27 mouse cellular contexts compared by ENCODE assay signal in genomic region chr4:146457126-146457525, GRCm38 (mm10). TPM values are rescaled to one million over a fixed set of nuclear protein-coding genes. Genes with fewer than 3 reads are reported as not detected.
DNase-seq lines count a peak whose midpoint lies in the region; ATAC-seq lines count a peak whose summit lies in the region.
"Had no signal": no experiment of that assay in that cellular context is flagged by ENCODE, and none has a peak within 500 bp of the region (broad histone marks: within the 10 kb centered on the region; RNA-seq: fewer than 3 reads in every experiment).

No protein-coding gene starts in this region.

- H3K4me1 ChIP-seq in hindbrain, embryonic 11.5 days (replicated peaks; ENCODE audit: control insufficient read depth, insufficient read depth, low read length): no peaks in the 10 kb centered on the region
- H3K4me1 ChIP-seq in hindbrain, embryonic 10.5 days (replicated peaks): no peaks in the 10 kb centered on the region
- no peaks in the 10 kb centered on the region for H3K4me1 ChIP-seq in midbrain, embryonic 11.5 days (ENCODE audit: control insufficient read depth, insufficient read depth, low read length)
- no peaks in the 10 kb centered on the region for H3K4me1 ChIP-seq in midbrain, embryonic 16.5 days (ENCODE audit: control insufficient read depth, insufficient read depth, low read length)
- no peaks in the 10 kb centered on the region for H3K4me1 ChIP-seq in heart, embryonic 12.5 days (replicated peaks)
- H3K4me1 ChIP-seq: embryonic facial prominence, embryonic 13.5 days; forebrain, embryonic 10.5 days; limb, embryonic 13.5 days; liver, embryonic 13.5 days; stomach, embryonic 15.5 days had no signal

- ATAC-seq in hindbrain, embryonic 11.5 days (ENCODE audit: low FRiP score): peak; percentile 2; the same call in 1 of the 2 replicates
- ATAC-seq in midbrain, embryonic 11.5 days (ENCODE audit: low FRiP score): no peak; the same call in 1 of the 2 replicates
- no peak for ATAC-seq in midbrain, embryonic 16.5 days
- no peak for ATAC-seq in heart, embryonic 12.5 days (ENCODE audit: insufficient number of reproducible peaks, low FRiP score)
- ATAC-seq: Patski had no signal

- WGBS in hindbrain, embryonic 11.5 days: 63% methylated on average over 2 of the region's 2 CpGs
- WGBS in hindbrain, embryonic 10.5 days: 74% methylated on average over 2 of the region's 2 CpGs
- 75% methylated on average over 2 of the region's 2 CpGs for WGBS in midbrain, embryonic 11.5 days
- 61% methylated on average over 2 of the region's 2 CpGs for WGBS in midbrain, embryonic 16.5 days
- 64% methylated on average over 2 of the region's 2 CpGs for WGBS in heart, embryonic 12.5 days

- no peak overlapping the region for H3K4me3 ChIP-seq in hindbrain, embryonic 11.5 days (ENCODE audit: low read depth, low read length)
- H3K4me3 ChIP-seq in hindbrain, embryonic 10.5 days: no peak overlapping the region
- H3K4me3 ChIP-seq in midbrain, embryonic 11.5 days (ENCODE audit: low read depth, low read length): no peak overlapping the region
- H3K4me3 ChIP-seq in midbrain, embryonic 16.5 days (ENCODE audit: low read depth, low read length): no peak overlapping the region
- no peak overlapping the region for H3K4me3 ChIP-seq in heart, embryonic 12.5 days
- H3K4me3 ChIP-seq: embryonic facial prominence, embryonic 13.5 days; forebrain, embryonic 10.5 days; gastrocnemius, adult 2 months; limb, embryonic 13.5 days; liver, embryonic 13.5 days; stomach, embryonic 15.5 days had no signal

- DNase-seq in hindbrain, embryonic 11.5 days (ENCODE audit: low spot score): no peak
- DNase-seq in hindbrain, embryonic 10.5 days (ENCODE audit: low spot score): no peak
- DNase-seq in midbrain, embryonic 11.5 days (ENCODE audit: low spot score, missing footprints): peak; percentile 51
- peak; percentile 26 for DNase-seq in ES-CJ7 (ENCODE audit: low read depth, low spot score)
- peak; percentile 65 for DNase-seq in R1 (ENCODE audit: low read depth, low spot score)
- DNase-seq in embryo, embryonic 9.5 days (ENCODE audit: extremely low spot score): no peak
- DNase-seq: adrenal gland, postnatal 25 days; cerebellum, adult 11-12 months; cerebellum, adult 9-11 months; embryo, embryonic 11 days; gastrocnemius, adult 2 months; heart, postnatal 36 days; kidney, adult 9 months; liver, embryonic 13.5 days; lung, adult 2 months; lung, postnatal 10 days; right cerebral cortex, postnatal 25 days had no signal

- H3K9me3 ChIP-seq in hindbrain, embryonic 11.5 days (ENCODE audit: control insufficient read depth, low read length): peaks cover 42% of the 10 kb centered on the region
- peaks cover 81% of the 10 kb centered on the region for H3K9me3 ChIP-seq in hindbrain, embryonic 10.5 days
- H3K9me3 ChIP-seq in midbrain, embryonic 11.5 days (ENCODE audit: control insufficient read depth, low read length): peaks cover 52% of the 10 kb centered on the region
- peaks cover 61% of the 10 kb centered on the region for H3K9me3 ChIP-seq in midbrain, embryonic 16.5 days (replicated peaks; ENCODE audit: control insufficient read depth, low read length, poor library complexity, severe bottlenecking)
- peaks cover 60% of the 10 kb centered on the region for H3K9me3 ChIP-seq in heart, embryonic 12.5 days (replicated peaks)

- no peak overlapping the region for H3K4me2 ChIP-seq in hindbrain, embryonic 11.5 days (replicated peaks; ENCODE audit: low read depth, low read length)
- H3K4me2 ChIP-seq in midbrain, embryonic 11.5 days: no peak overlapping the region
- no peak overlapping the region for H3K4me2 ChIP-seq in midbrain, embryonic 16.5 days (ENCODE audit: low read length)
- no peak overlapping the region for H3K4me2 ChIP-seq in heart, embryonic 12.5 days
- H3K4me2 ChIP-seq: embryonic facial prominence, embryonic 13.5 days; limb, embryonic 13.5 days; liver, embryonic 13.5 days; stomach, embryonic 15.5 days had no signal

- no peak overlapping the region for H3K27ac ChIP-seq in hindbrain, embryonic 11.5 days (ENCODE audit: low read depth, low read length)
- H3K27ac ChIP-seq in hindbrain, embryonic 10.5 days: no peak overlapping the region
- no peak overlapping the region for H3K27ac ChIP-seq in midbrain, embryonic 11.5 days (ENCODE audit: low read depth, low read length)
- H3K27ac ChIP-seq in midbrain, embryonic 16.5 days (ENCODE audit: low read length): no peak overlapping the region
- H3K27ac ChIP-seq in heart, embryonic 12.5 days (ENCODE audit: poor library complexity, severe bottlenecking): no peak overlapping the region
- H3K27ac ChIP-seq: embryonic facial prominence, embryonic 13.5 days; forebrain, embryonic 10.5 days; gastrocnemius, adult 2 months; limb, embryonic 13.5 days; liver, embryonic 13.5 days; macrophage; stomach, embryonic 15.5 days had no signal

- no peaks in the 10 kb centered on the region for H3K27me3 ChIP-seq in hindbrain, embryonic 11.5 days (ENCODE audit: control insufficient read depth, insufficient read depth, low read length)
- H3K27me3 ChIP-seq in hindbrain, embryonic 10.5 days (ENCODE audit: insufficient read depth, poor library complexity, severe bottlenecking): no peaks in the 10 kb centered on the region
- no peaks in the 10 kb centered on the region for H3K27me3 ChIP-seq in midbrain, embryonic 11.5 days (ENCODE audit: control insufficient read depth, insufficient read depth, low read length)
- no peaks in the 10 kb centered on the region for H3K27me3 ChIP-seq in midbrain, embryonic 16.5 days (ENCODE audit: control insufficient read depth, insufficient read depth, low read depth, low read length)
- no peaks in the 10 kb centered on the region for H3K27me3 ChIP-seq in heart, embryonic 12.5 days (replicated peaks)
- H3K27me3 ChIP-seq: CH12.LX; embryonic facial prominence, embryonic 13.5 days; limb, embryonic 13.5 days; liver, embryonic 13.5 days; Patski; stomach, embryonic 15.5 days had no signal

- no peak overlapping the region for H3K9ac ChIP-seq in hindbrain, embryonic 11.5 days (ENCODE audit: low read depth, low read length)
- no peak overlapping the region for H3K9ac ChIP-seq in midbrain, embryonic 11.5 days (ENCODE audit: low read length)
- H3K9ac ChIP-seq in midbrain, embryonic 16.5 days (ENCODE audit: low read depth, low read length): no peak overlapping the region
- H3K9ac ChIP-seq in heart, embryonic 12.5 days: no peak overlapping the region
- H3K9ac ChIP-seq: embryonic facial prominence, embryonic 13.5 days; limb, embryonic 13.5 days; liver, embryonic 13.5 days; stomach, embryonic 15.5 days had no signal

- H3K36me3 ChIP-seq in hindbrain, embryonic 11.5 days (ENCODE audit: control insufficient read depth, insufficient read depth, low read length): peaks cover 5% of the 10 kb centered on the region; the same call in 1 of the 2 replicates
- peaks cover 22% of the 10 kb centered on the region for H3K36me3 ChIP-seq in hindbrain, embryonic 10.5 days
- H3K36me3 ChIP-seq in midbrain, embryonic 11.5 days (ENCODE audit: control insufficient read depth, insufficient read depth, low read length): peaks cover 2% of the 10 kb centered on the region; the same call in 1 of the 2 replicates
- no peaks in the 10 kb centered on the region; the same call in 1 of the 2 replicates for H3K36me3 ChIP-seq in midbrain, embryonic 16.5 days (ENCODE audit: control insufficient read depth, insufficient read depth, low read length)
- H3K36me3 ChIP-seq in heart, embryonic 12.5 days: peaks cover 12% of the 10 kb centered on the region; the same call in 1 of the 2 replicates
- H3K36me3 ChIP-seq: stomach, embryonic 15.5 days had no signal

RNA-seq across cellular contexts. Expression of gene Zfp992, which starts 8.3 kb away (rescaled TPM):
- polyA plus RNA-seq in hindbrain, embryonic 11.5 days (2014; fragmentation: Nextera tagmentation; extraction: Ambion mirVana): 3.6 and 3.9 TPM in 2 replicates
- 2.5 and 4.0 TPM in 2 replicates for polyA plus RNA-seq in hindbrain, embryonic 10.5 days (2016; fragmentation: Nextera tagmentation; extraction: Ambion mirVana)
- polyA plus RNA-seq in midbrain, embryonic 11.5 days (2014; fragmentation: Nextera tagmentation; extraction: Ambion mirVana): 2.8 and 3.4 TPM in 2 replicates
- 1.8 TPM in 2 replicates for polyA plus RNA-seq in midbrain, embryonic 16.5 days (2015; fragmentation: Nextera tagmentation; extraction: Ambion mirVana)
- 4.2 and 4.8 TPM in 2 replicates for polyA plus RNA-seq in heart, embryonic 12.5 days (2016; fragmentation: Nextera tagmentation; extraction: Ambion mirVana)

RNA-seq across cellular contexts. Expression of gene Zfp981, which starts 44.7 kb away (rescaled TPM):
- polyA plus RNA-seq in hindbrain, embryonic 11.5 days (2014; fragmentation: Nextera tagmentation; extraction: Ambion mirVana): 0.19 TPM in 1 of 2 replicates, not detected in the other
- 0.14 TPM in 2 replicates for polyA plus RNA-seq in hindbrain, embryonic 10.5 days (2016; fragmentation: Nextera tagmentation; extraction: Ambion mirVana)
- not detected in 2 replicates for polyA plus RNA-seq in midbrain, embryonic 11.5 days (2014; fragmentation: Nextera tagmentation; extraction: Ambion mirVana)
- polyA plus RNA-seq in midbrain, embryonic 16.5 days (2015; fragmentation: Nextera tagmentation; extraction: Ambion mirVana): 0.10 and 0.16 TPM in 2 replicates
- 0.13 TPM in 1 of 2 replicates, not detected in the other for polyA plus RNA-seq in heart, embryonic 12.5 days (2016; fragmentation: Nextera tagmentation; extraction: Ambion mirVana)
- polyA plus RNA-seq: intestine, postnatal 0 days; lung, adult 2 months; stomach, embryonic 15.5 days had no signal

Comparison
In these comparisons a context has a peak if more than half of its experiments do, and no peak if none do; other contexts are left out.
1. DNase-seq: peak in midbrain, embryonic 11.5 days (single experiment), ES-CJ7 (single experiment) and R1 (single experiment); none in hindbrain, embryonic 11.5 days (single experiment), hindbrain, embryonic 10.5 days (single experiment) and embryo, embryonic 9.5 days (single experiment).